Mouse (Mus musculus): Measurements from ENCODE around the gene Msh6.

- TF ChIP-seq EP300 (IDR thresholded peaks at IDR 0.05; ENCODE audit: low read depth): no peak
- no peak for TF ChIP-seq CTCF (IDR thresholded peaks at IDR 0.05; ENCODE audit: low read depth)
Measured at GRCm38 (mm10) chr17:87973261-87974167, 1.3 kb upstream of the Msh6 start.

Data from liver, postnatal 0 days (tissue).